Mouse (Mus musculus) midbrain, embryonic 11.5 days (tissue): ENCODE measurements at regions not wholly inside any gene's neighbourhood (a gene's known extent, or its start where the extent isn't known, plus 50 kb on each side); places are given as distances from the start of the nearest gene placed in this dataset.

Experiments
- ATAC-seq: fragments of 200-750 bp; cut with Nextera tagmentation; 2 replicates; pipeline ENCODE4 v1.8.0; 2017; ENCODE audit warnings: moderate TSS enrichment, moderate library complexity; ENCODE audit not compliant: low FRiP score
- DNase-seq: peaks from one replicate; pipeline ENCODE4 v3.0.0; 2015; ENCODE audit warnings: low spot score; ENCODE audit errors: missing footprints
- H3K27ac ChIP-seq: fragments of 300-500 bp; sonication (generic); 2 replicates; pipeline ENCODE4 v1.5.1; 2014; ENCODE audit warnings: low read depth, low read length
- H3K27me3 ChIP-seq: fragments of 300-500 bp; sonication (generic); 2 replicates; pipeline ENCODE4 v1.6.1; 2014; ENCODE audit warnings: mild to moderate bottlenecking, low read length, moderate library complexity, mixed read lengths; ENCODE audit not compliant: control insufficient read depth, insufficient read depth
- H3K36me3 ChIP-seq: fragments of 300-500 bp; sonication (generic); 2 replicates; pipeline ENCODE4 v1.6.1; 2014; ENCODE audit warnings: mild to moderate bottlenecking, low read length, moderate library complexity, mixed read lengths; ENCODE audit not compliant: control insufficient read depth, insufficient read depth
- H3K4me1 ChIP-seq: fragments of 300-500 bp; sonication (generic); 2 replicates; pipeline ENCODE4 v1.6.1; 2014; ENCODE audit warnings: low read length; ENCODE audit not compliant: control insufficient read depth, insufficient read depth
- H3K4me2 ChIP-seq: fragments of 300-500 bp; sonication (generic); 2 replicates; pipeline ENCODE4 v1.6.1; 2014; ENCODE audit warnings: mild to moderate bottlenecking, moderate library complexity
- H3K4me3 ChIP-seq: fragments of 300-500 bp; sonication (generic); 2 replicates; pipeline ENCODE4 v1.5.1; 2014; ENCODE audit warnings: low read depth, low read length
- H3K9ac ChIP-seq: fragments of 300-500 bp; sonication (generic); 2 replicates; pipeline ENCODE4 v1.6.1; 2014; ENCODE audit warnings: low read length
- H3K9me3 ChIP-seq: fragments of 300-500 bp; sonication (generic); 2 replicates; pipeline ENCODE4 v1.6.1; 2016; ENCODE audit warnings: low read length; ENCODE audit not compliant: control insufficient read depth
- WGBS: fragments of 180-500 bp; shearing (Covaris S2); extraction: QIAGEN DNeasy Blood & Tissue Kit; methylation state at CpG from one replicate; pipeline ENCODE4 v1.1.7; 2014; 5-methylcytosine and 5-hydroxymethylcytosine counted together

GRCm38 (mm10) chr7:144993566-144993965, 53.8 kb upstream of the Ccnd1 start:
- no peak for ATAC-seq
- no peak for DNase-seq
- WGBS, result 79% methylated on average over 4 of the region's 4 CpGs
- Histone ChIP-seq H3K4me3 (no peak overlapping the region), H3K36me3 (no peaks in the 10 kb centered on the region), H3K4me1 (no peaks in the 10 kb centered on the region), H3K27ac (no peak overlapping the region), H3K4me2 (no peak overlapping the region), H3K27me3 (no peaks in the 10 kb centered on the region), H3K9ac (no peak overlapping the region), H3K9me3 (no peaks in the 10 kb centered on the region)

- ATAC-seq, result no peak
These were observed 52.0 kb upstream of the Ccnd1 start for GRCm38 (mm10) chr7:144991760-144992159.

More at GRCm38 (mm10) chr7:144991760-144992159, 52.0 kb upstream of the Ccnd1 start:
- H3K36me3 ChIP-seq, result no peaks in the 10 kb centered on the region
- no peak overlapping the region for H3K4me3 ChIP-seq
- no peak overlapping the region for H3K4me2 ChIP-seq
- no peak overlapping the region for H3K27ac ChIP-seq
- no peak for DNase-seq
- H3K27me3 ChIP-seq, result no peaks in the 10 kb centered on the region
- H3K4me1 ChIP-seq, result no peaks in the 10 kb centered on the region
- H3K9me3 ChIP-seq, result no peaks in the 10 kb centered on the region
- 79% methylated on average over 1 of the region's 1 CpGs for WGBS
- no peak overlapping the region for H3K9ac ChIP-seq
